Mouse (Mus musculus): ENCODE results near the gene Uxs1. TPM values are rescaled to one million over a fixed set of nuclear protein-coding genes. Genes with fewer than 3 reads are reported as not detected.
A peak's percentile ranks its signal among the peaks of the same experiment; 100 is the strongest.

The Uxs1 gene
- polyA plus RNA-seq, 1 experiment from 2014 or later: 18.5 TPM

GRCm38 (mm10) chr1:43811764-43812163, 15.8 kb downstream of the Uxs1 start:
- peak; percentile 17 for DNase-seq (ENCODE audit: low spot score)
- Histone ChIP-seq H3K4me1 (ENCODE audit: insufficient read depth, low read depth, low read length) (no peaks in the 10 kb centered on the region), H3K9me3 (ENCODE audit: low read length) (no peaks in the 10 kb centered on the region), H3K27me3 (replicated peaks; ENCODE audit: insufficient read depth, low read length) (no peaks in the 10 kb centered on the region), H3K36me3 (ENCODE audit: insufficient read depth, low read length) (no peaks in the 10 kb centered on the region), H3K4me3 (ENCODE audit: low read depth, low read length) (no peak overlapping the region), H3K27ac (ENCODE audit: low read length) (no peak overlapping the region), H3K4me2 (replicated peaks; ENCODE audit: low read depth, low read length) (no peak overlapping the region), H3K9ac (replicated peaks; ENCODE audit: low read depth) (no peak overlapping the region)
- 93% methylated on average over 1 of the region's 1 CpGs for WGBS
- no peak for ATAC-seq
- TF ChIP-seq EP300 (IDR thresholded peaks at IDR 0.05) (no peak), CTCF (IDR thresholded peaks at IDR 0.05) (no peak)

DNA sequence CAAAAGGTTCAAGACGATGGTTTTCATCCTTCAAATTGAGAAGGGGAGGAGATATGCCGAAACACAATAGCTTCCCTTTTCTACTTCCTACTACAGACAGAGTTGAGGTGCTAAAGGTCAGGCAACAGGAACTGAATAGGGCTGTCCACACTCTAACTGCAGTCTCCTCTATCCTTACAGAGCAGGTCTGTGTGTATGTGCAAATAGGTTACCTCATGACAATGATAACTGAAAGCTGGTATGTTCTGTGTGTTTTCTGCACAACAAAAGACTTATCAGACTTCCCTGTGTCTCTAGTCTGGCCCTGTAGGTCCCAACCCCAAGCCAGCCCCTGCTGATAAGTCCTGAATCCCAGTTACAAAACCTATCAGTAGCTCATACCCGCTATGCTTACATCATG, 16.5 kb downstream of the Uxs1 start:
- peak; percentile 47; the same call in 1 of the 2 replicates for ATAC-seq

DNA sequence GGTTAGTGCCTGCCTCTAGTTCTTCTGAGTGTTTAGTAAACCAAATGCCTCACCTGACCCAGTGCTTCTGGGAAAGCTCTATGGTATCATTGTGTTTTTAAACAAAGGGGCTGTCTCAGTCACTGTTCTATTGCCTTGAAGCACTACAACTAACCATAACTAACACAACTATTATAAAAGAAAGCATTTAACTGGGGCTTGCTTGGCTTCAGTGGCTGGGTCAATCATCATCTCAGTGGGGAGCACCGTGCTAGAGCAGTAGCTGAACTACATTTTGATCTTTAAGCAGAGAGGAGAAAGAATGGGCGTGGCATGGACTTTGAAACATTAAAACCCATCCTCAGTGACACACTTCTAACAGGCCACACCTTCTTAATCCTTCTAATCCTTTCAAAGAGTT, 18.2 kb downstream of the Uxs1 start:
- DNase-seq (ENCODE audit: low spot score): no peak

More for the DNA sequence above, 16.5 kb downstream of the Uxs1 start:
- H3K4me1 ChIP-seq (ENCODE audit: insufficient read depth, low read depth, low read length): no peaks in the 10 kb centered on the region
- TF ChIP-seq EP300 (IDR thresholded peaks at IDR 0.05): no peak
- no peak for TF ChIP-seq CTCF (IDR thresholded peaks at IDR 0.05)
- peak; percentile 49 for DNase-seq (ENCODE audit: low spot score)
- H3K9me3 ChIP-seq (ENCODE audit: low read length): no peaks in the 10 kb centered on the region
- H3K36me3 ChIP-seq (ENCODE audit: insufficient read depth, low read length): no peaks in the 10 kb centered on the region
- 75% methylated on average over 3 of the region's 3 CpGs for WGBS
- no peak overlapping the region for H3K27ac ChIP-seq (ENCODE audit: low read length)
- H3K27me3 ChIP-seq (replicated peaks; ENCODE audit: insufficient read depth, low read length): no peaks in the 10 kb centered on the region
- H3K4me3 ChIP-seq (ENCODE audit: low read depth, low read length): no peak overlapping the region
- no peak overlapping the region for H3K9ac ChIP-seq (replicated peaks; ENCODE audit: low read depth)
- no peak overlapping the region for H3K4me2 ChIP-seq (replicated peaks; ENCODE audit: low read depth, low read length)

GRCm38 (mm10) chr1:43803906-43804474, 23.6 kb downstream of the Uxs1 start:
- ATAC-seq: no peak
- Histone ChIP-seq H3K4me2 (replicated peaks; ENCODE audit: low read depth, low read length) (no peak overlapping the region), H3K4me1 (ENCODE audit: insufficient read depth, low read depth, low read length) (no peaks in the 10 kb centered on the region), H3K27me3 (replicated peaks; ENCODE audit: insufficient read depth, low read length) (no peaks in the 10 kb centered on the region), H3K36me3 (ENCODE audit: insufficient read depth, low read length) (no peaks in the 10 kb centered on the region), H3K4me3 (ENCODE audit: low read depth, low read length) (no peak overlapping the region), H3K9ac (replicated peaks; ENCODE audit: low read depth) (no peak overlapping the region), H3K9me3 (ENCODE audit: low read length) (no peaks in the 10 kb centered on the region), H3K27ac (ENCODE audit: low read length) (no peak overlapping the region)
- no peak for TF ChIP-seq EP300 (IDR thresholded peaks at IDR 0.05)
- no peak for TF ChIP-seq CTCF (IDR thresholded peaks at IDR 0.05)
- 89% methylated on average over 1 of the region's 1 CpGs for WGBS
- DNase-seq (ENCODE audit: low spot score): no peak

More for the DNA sequence above, 18.2 kb downstream of the Uxs1 start:
- no peak for ATAC-seq
- H3K27me3 ChIP-seq (replicated peaks; ENCODE audit: insufficient read depth, low read length): no peaks in the 10 kb centered on the region
- H3K36me3 ChIP-seq (ENCODE audit: insufficient read depth, low read length): no peaks in the 10 kb centered on the region
- H3K4me3 ChIP-seq (ENCODE audit: low read depth, low read length): no peak overlapping the region
- no peak overlapping the region for H3K4me2 ChIP-seq (replicated peaks; ENCODE audit: low read depth, low read length)
- no peaks in the 10 kb centered on the region for H3K9me3 ChIP-seq (ENCODE audit: low read length)
- no peak overlapping the region for H3K27ac ChIP-seq (ENCODE audit: low read length)
- TF ChIP-seq EP300 (IDR thresholded peaks at IDR 0.05) (no peak), CTCF (IDR thresholded peaks at IDR 0.05) (no peak)
- no peaks in the 10 kb centered on the region for H3K4me1 ChIP-seq (ENCODE audit: insufficient read depth, low read depth, low read length)
- no peak overlapping the region for H3K9ac ChIP-seq (replicated peaks; ENCODE audit: low read depth)
- WGBS: 95% methylated on average over 2 of the region's 2 CpGs

GRCm38 (mm10) chr1:43798048-43798447, 29.6 kb downstream of the Uxs1 start:
- 94% methylated on average over 3 of the region's 3 CpGs for WGBS

DNA sequence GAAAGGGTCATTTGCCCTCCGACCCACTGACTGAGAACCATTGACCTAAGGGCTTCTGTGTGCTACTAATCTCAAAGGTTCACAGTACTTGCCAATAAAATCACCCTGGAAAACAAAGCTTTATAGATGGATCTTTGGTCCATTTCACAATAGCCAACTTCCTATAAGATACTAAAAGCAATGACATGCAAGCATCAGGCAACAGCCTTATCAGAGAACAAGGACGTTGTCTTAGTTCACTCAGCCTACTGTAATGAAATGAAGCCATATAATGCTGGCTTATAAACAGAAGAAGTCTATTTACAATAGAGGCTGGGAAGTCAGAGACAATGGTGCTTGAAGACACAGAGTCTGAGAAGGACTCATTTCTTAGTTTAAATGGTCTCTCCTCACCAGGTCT, 37.8 kb downstream of the Uxs1 start:
- no peaks in the 10 kb centered on the region for H3K9me3 ChIP-seq (ENCODE audit: low read length)
- H3K4me1 ChIP-seq (ENCODE audit: insufficient read depth, low read depth, low read length): no peaks in the 10 kb centered on the region
- no peak for DNase-seq (ENCODE audit: low spot score)
- TF ChIP-seq EP300 (IDR thresholded peaks at IDR 0.05) (no peak), CTCF (IDR thresholded peaks at IDR 0.05) (no peak)
- WGBS: 70% methylated on average over 2 of the region's 2 CpGs
- no peak overlapping the region for H3K4me2 ChIP-seq (replicated peaks; ENCODE audit: low read depth, low read length)
- H3K27ac ChIP-seq (ENCODE audit: low read length): no peak overlapping the region
- no peak for ATAC-seq
- H3K9ac ChIP-seq (replicated peaks; ENCODE audit: low read depth): no peak overlapping the region
- no peaks in the 10 kb centered on the region for H3K27me3 ChIP-seq (replicated peaks; ENCODE audit: insufficient read depth, low read length)
- no peaks in the 10 kb centered on the region for H3K36me3 ChIP-seq (ENCODE audit: insufficient read depth, low read length)
- H3K4me3 ChIP-seq (ENCODE audit: low read depth, low read length): no peak overlapping the region

More at GRCm38 (mm10) chr1:43798048-43798447, 29.6 kb downstream of the Uxs1 start:
- Histone ChIP-seq H3K36me3 (ENCODE audit: insufficient read depth, low read length) (no peaks in the 10 kb centered on the region), H3K9me3 (ENCODE audit: low read length) (no peaks in the 10 kb centered on the region), H3K4me1 (ENCODE audit: insufficient read depth, low read depth, low read length) (no peaks in the 10 kb centered on the region), H3K27me3 (replicated peaks; ENCODE audit: insufficient read depth, low read length) (no peaks in the 10 kb centered on the region), H3K4me3 (ENCODE audit: low read depth, low read length) (no peak overlapping the region), H3K4me2 (replicated peaks; ENCODE audit: low read depth, low read length) (no peak overlapping the region), H3K27ac (ENCODE audit: low read length) (no peak overlapping the region), H3K9ac (replicated peaks; ENCODE audit: low read depth) (no peak overlapping the region)
- TF ChIP-seq CTCF (IDR thresholded peaks at IDR 0.05) (no peak), EP300 (IDR thresholded peaks at IDR 0.05) (no peak)
- DNase-seq (ENCODE audit: low spot score) (no peak), ATAC-seq (no peak)

DNA sequence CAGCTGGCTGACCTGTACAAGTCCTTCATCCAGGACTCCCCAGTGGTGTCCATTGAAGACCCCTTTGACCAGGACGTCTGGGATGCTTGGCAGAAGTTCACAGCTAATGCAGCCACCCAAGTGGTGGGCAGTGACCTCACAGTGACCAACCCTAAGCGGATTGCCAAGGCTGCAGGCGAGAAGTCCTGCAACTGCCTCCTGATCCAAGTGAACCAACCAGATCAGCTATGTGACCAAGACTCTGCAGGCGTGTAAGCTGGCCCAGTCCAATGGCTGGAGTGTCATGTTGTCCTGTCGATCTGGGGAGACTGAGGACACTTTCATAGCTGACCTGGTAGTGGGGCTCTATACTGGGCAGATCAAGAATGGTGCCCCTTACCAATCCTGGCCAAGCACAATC, 40.9 kb downstream of the Uxs1 start:
- Histone ChIP-seq H3K9ac (replicated peaks; ENCODE audit: low read depth) (no peak overlapping the region), H3K9me3 (ENCODE audit: low read length) (no peaks in the 10 kb centered on the region), H3K27ac (ENCODE audit: low read length) (no peak overlapping the region), H3K4me3 (ENCODE audit: low read depth, low read length) (no peak overlapping the region), H3K27me3 (replicated peaks; ENCODE audit: insufficient read depth, low read length) (no peaks in the 10 kb centered on the region), H3K36me3 (ENCODE audit: insufficient read depth, low read length) (no peaks in the 10 kb centered on the region), H3K4me1 (ENCODE audit: insufficient read depth, low read depth, low read length) (no peaks in the 10 kb centered on the region), H3K4me2 (replicated peaks; ENCODE audit: low read depth, low read length) (no peak overlapping the region)
- TF ChIP-seq EP300 (IDR thresholded peaks at IDR 0.05) (no peak), CTCF (IDR thresholded peaks at IDR 0.05) (no peak)
- WGBS: 84% methylated on average over 5 of the region's 5 CpGs
- DNase-seq (ENCODE audit: low spot score) (no peak), ATAC-seq (no peak)
